Mouse (Mus musculus) embryonic facial prominence, embryonic 12.5 days (tissue): ENCODE data around the gene Nav2. TPM values are rescaled to one million over a fixed set of nuclear protein-coding genes. Genes with fewer than 3 reads are reported as not detected.

Experiments used
- ATAC-seq: fragments of 200-750 bp; cut with Nextera tagmentation; 2 replicates; pipeline ENCODE4 v1.8.0; 2017; ENCODE audit not compliant: insufficient number of reproducible peaks, insufficient read depth, low FRiP score, low TSS enrichment
- H3K27ac ChIP-seq: fragments of 300-500 bp; sonication (generic); 2 replicates; pipeline ENCODE4 v1.5.1; 2016; ENCODE audit warnings: mild to moderate bottlenecking
- H3K27me3 ChIP-seq: fragments of 300-500 bp; sonication (generic); 2 replicates; pipeline ENCODE4 v1.6.1; 2016; ENCODE audit warnings: mild to moderate bottlenecking, moderate library complexity
- H3K36me3 ChIP-seq: fragments of 300-500 bp; sonication (generic); 2 replicates; pipeline ENCODE4 v1.6.1; 2016; ENCODE audit warnings: mild to moderate bottlenecking
- H3K4me1 ChIP-seq: fragments of 300-500 bp; sonication (generic); 2 replicates; pipeline ENCODE4 v1.6.1; 2016
- H3K4me2 ChIP-seq: fragments of 300-500 bp; sonication (generic); replicated peaks from 2 replicates; pipeline ENCODE4 v1.6.1; 2016; ENCODE audit warnings: mild to moderate bottlenecking, moderate library complexity
- H3K4me3 ChIP-seq: fragments of 300-500 bp; sonication (generic); 2 replicates; pipeline ENCODE4 v1.5.1; 2016; ENCODE audit warnings: mild to moderate bottlenecking
- H3K9ac ChIP-seq: fragments of 300-500 bp; sonication (generic); 2 replicates; pipeline ENCODE4 v1.6.1; 2016; ENCODE audit warnings: mild to moderate bottlenecking, moderate library complexity
- H3K9me3 ChIP-seq: fragments of 300-500 bp; sonication (generic); 2 replicates; pipeline ENCODE4 v1.6.1; 2016; ENCODE audit warnings: mild to moderate bottlenecking, moderate library complexity
- WGBS: fragments of 180-500 bp; shearing (Covaris S2); methylation state at CpG from one replicate; pipeline ENCODE4 v1.1.7; 2016; 5-methylcytosine and 5-hydroxymethylcytosine counted together
- polyA plus RNA-seq: library from polyadenylated mRNA; unstranded; fragments of >200 nt; fragmentation: Nextera tagmentation; extraction: Ambion mirVana; gene quantifications from 2 replicates; pipeline ENCODE4 v1.2.1, GENCODE M21; 2016

Nav2 gene
- polyA plus RNA-seq, 1 experiment from 2014 or later = 14.2 TPM

DNA sequence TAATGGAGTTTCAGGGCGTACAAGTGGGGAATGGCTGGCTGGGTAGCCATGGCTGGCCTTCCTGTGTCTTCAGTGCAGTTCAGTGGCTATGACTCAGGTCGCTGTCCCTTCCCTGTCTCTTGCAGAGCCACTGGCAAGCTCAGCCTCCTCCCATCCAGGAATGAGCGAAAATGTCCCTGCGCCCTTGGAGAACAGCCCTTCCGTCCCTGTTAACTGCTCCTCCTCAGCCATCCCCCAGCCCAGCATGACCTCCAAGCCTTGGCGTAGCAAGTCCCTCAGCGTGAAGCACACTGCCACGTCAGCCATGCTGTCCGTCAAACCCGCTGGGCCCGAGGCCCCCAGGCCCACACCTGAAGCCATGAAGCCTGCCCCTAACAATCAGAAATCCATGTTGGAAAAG, 543.8 kb downstream of the Nav2 start:
- no peak overlapping the region for H3K27ac ChIP-seq
- no peak for ATAC-seq
- no peak overlapping the region for H3K9ac ChIP-seq
- peaks cover 36% of the 10 kb centered on the region for H3K4me1 ChIP-seq
- no peak overlapping the region for H3K4me3 ChIP-seq
- no peaks in the 10 kb centered on the region for H3K36me3 ChIP-seq
- no peak overlapping the region; the same call in 1 of the 2 replicates for H3K4me2 ChIP-seq
- 66% methylated on average over 11 of the region's 11 CpGs for WGBS
- no peaks in the 10 kb centered on the region for H3K9me3 ChIP-seq
- peaks cover 14% of the 10 kb centered on the region for H3K27me3 ChIP-seq

- no peaks in the 10 kb centered on the region for H3K36me3 ChIP-seq
- H3K27me3 ChIP-seq = peaks cover 14% of the 10 kb centered on the region
- no peak overlapping the region for H3K4me3 ChIP-seq
- H3K27ac ChIP-seq = no peak overlapping the region
- whole genome bisulfite sequencing = 90% methylated on average over 5 of the region's 5 CpGs
- no peak for ATAC-seq
- H3K9ac ChIP-seq = no peak overlapping the region
- H3K9me3 ChIP-seq = no peaks in the 10 kb centered on the region
- H3K4me1 ChIP-seq = peaks cover 24% of the 10 kb centered on the region
- no peak overlapping the region for H3K4me2 ChIP-seq
These were observed 546.1 kb downstream of the Nav2 start for GRCm38 (mm10) chr7:49454601-49455000.

DNA sequence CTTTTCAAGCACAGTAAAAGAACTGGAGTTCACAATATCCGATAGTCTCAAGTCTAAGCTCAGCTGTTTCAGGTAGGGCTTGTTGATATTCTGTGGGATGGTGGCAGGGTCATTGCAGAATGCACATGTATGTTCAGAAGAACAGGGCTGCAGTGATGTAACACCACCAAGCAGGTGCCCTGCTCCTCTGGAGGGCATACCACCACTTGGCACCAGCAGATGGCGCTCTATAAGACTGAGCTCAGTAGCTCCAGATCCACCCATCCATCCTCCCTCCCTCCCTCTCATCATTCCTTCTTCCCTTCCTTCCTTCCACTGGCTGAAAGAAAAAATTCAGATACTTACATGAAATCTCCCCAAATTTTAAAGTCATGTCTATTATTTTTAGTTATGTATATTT, 547.6 kb downstream of the Nav2 start:
- Histone ChIP-seq H3K4me3 (no peak overlapping the region), H3K27ac (no peak overlapping the region), H3K4me2 (no peak overlapping the region), H3K9ac (no peak overlapping the region), H3K27me3 (peaks cover 14% of the 10 kb centered on the region), H3K9me3 (no peaks in the 10 kb centered on the region), H3K4me1 (peaks cover 10% of the 10 kb centered on the region; the same call in 1 of the 2 replicates), H3K36me3 (no peaks in the 10 kb centered on the region)
- WGBS = 58% methylated on average over 2 of the region's 2 CpGs
- no peak for ATAC-seq

DNA sequence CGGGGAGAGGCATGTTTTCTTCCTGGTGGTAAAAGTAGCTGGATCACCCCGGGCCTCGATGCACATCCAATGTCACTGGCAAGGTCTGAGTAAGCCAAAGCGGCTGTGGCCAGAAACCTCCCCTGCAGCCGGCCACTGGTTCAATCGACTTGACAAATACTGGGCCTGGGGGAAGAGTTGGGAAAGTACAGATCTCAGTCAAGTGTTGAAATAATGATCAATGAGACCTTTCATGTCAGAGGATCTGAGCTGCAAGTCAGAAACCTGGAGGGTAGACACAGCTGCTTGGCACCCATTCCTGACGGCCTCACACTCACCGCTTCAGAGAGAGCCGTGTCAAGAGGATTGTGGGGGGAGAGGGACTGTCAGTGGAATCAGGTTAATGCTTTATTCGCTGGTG, 548.9 kb downstream of the Nav2 start:
- no peak overlapping the region for H3K27ac ChIP-seq
- H3K4me1 ChIP-seq = peaks cover 15% of the 10 kb centered on the region
- no peaks in the 10 kb centered on the region for H3K9me3 ChIP-seq
- ATAC-seq = no peak
- H3K27me3 ChIP-seq = peaks cover 9% of the 10 kb centered on the region; the same call in 1 of the 2 replicates
- no peak overlapping the region for H3K4me2 ChIP-seq
- no peak overlapping the region for H3K9ac ChIP-seq
- H3K36me3 ChIP-seq = no peaks in the 10 kb centered on the region
- no peak overlapping the region for H3K4me3 ChIP-seq
- WGBS = 70% methylated on average over 10 of the region's 10 CpGs

- no peaks in the 10 kb centered on the region for H3K36me3 ChIP-seq
- 77% methylated on average over 10 of the region's 10 CpGs for WGBS
- no peak overlapping the region for H3K4me3 ChIP-seq
- ATAC-seq = no peak
- peaks cover 8% of the 10 kb centered on the region; the same call in 1 of the 2 replicates for H3K27me3 ChIP-seq
- H3K27ac ChIP-seq = no peak overlapping the region
- peaks cover 18% of the 10 kb centered on the region for H3K4me1 ChIP-seq
- no peak overlapping the region for H3K4me2 ChIP-seq
- no peak overlapping the region for H3K9ac ChIP-seq
- no peaks in the 10 kb centered on the region for H3K9me3 ChIP-seq
These were observed 549.4 kb downstream of the Nav2 start for GRCm38 (mm10) chr7:49457890-49458289.

- H3K27ac ChIP-seq = peak overlapping the region; percentile 56; the same call in 1 of the 2 replicates
These were observed 553.9 kb downstream of the Nav2 start for GRCm38 (mm10) chr7:49462328-49462811.

DNA sequence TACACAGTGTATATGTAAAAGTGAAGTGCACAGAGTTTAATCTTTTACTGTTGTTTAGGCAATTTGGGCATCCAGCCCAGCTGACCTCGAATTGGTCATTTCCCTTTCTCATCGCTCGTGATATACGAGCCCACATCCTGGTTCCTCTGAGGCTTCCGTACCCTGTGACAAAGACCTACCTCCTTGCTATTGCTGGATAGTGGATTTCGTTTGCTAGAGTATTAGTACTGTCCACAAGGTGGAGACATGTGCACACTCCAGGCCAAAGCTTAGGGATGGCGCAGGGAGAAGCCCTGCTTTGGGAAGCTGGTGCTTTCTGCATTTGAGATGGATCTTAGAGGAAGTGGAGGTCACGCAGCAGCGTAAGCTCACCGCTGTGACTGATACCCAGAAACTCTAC, 559.3 kb downstream of the Nav2 start:
- Histone ChIP-seq H3K4me2 (no peak overlapping the region), H3K27ac (no peak overlapping the region), H3K4me1 (peaks cover under 1% of the 10 kb centered on the region; the same call in 1 of the 2 replicates), H3K4me3 (no peak overlapping the region), H3K36me3 (no peaks in the 10 kb centered on the region; the same call in 1 of the 2 replicates), H3K9me3 (no peaks in the 10 kb centered on the region), H3K9ac (no peak overlapping the region), H3K27me3 (no peaks in the 10 kb centered on the region)
- WGBS = 34% methylated on average over 10 of the region's 10 CpGs
- peak; percentile 76 for ATAC-seq

More at GRCm38 (mm10) chr7:49462328-49462811, 553.9 kb downstream of the Nav2 start:
- no peak for ATAC-seq
- Histone ChIP-seq H3K27me3 (no peaks in the 10 kb centered on the region), H3K36me3 (no peaks in the 10 kb centered on the region; the same call in 1 of the 2 replicates), H3K9me3 (no peaks in the 10 kb centered on the region), H3K9ac (no peak overlapping the region), H3K4me3 (no peak overlapping the region), H3K4me1 (peaks cover 15% of the 10 kb centered on the region), H3K4me2 (peak overlapping the region; percentile 31)
- whole genome bisulfite sequencing = 4% methylated on average over 10 of the region's 10 CpGs

DNA sequence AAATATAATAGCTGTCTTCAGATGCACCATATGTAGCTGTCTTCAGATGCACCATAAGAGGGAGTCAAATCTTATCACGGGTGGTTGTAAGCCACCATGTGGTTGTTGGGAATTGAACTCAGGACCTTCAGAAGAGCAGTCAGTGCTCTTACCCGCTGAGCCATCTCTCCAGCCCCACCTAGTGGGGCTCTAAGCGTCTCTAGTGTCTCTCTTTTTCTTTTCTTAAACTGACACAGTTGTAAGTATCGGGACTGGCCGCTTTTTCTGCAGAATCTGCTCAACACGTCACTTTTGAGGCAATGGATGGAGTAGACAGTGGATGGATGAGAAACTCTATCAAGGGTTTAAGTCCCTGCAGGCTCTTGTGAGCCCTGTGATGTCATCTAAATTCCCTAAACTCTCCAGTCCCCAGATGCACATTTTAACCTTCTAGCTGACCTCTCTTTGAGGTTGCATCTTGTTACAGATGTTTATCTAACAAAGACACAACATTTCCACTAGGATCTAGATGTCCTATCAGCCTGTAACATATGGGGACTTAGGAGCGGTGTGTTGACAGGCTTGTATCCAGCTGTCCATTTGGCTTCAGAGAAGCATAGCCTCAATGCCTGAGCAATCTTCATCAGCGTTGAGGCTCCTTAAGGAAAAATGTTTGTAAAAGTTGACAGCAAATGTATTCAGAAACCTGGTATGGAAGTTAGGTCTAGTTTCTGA, 560.1 kb downstream of the Nav2 start:
- ATAC-seq = no peak
- Histone ChIP-seq H3K27me3 (no peaks in the 10 kb centered on the region), H3K36me3 (no peaks in the 10 kb centered on the region; the same call in 1 of the 2 replicates), H3K9me3 (no peaks in the 10 kb centered on the region), H3K4me2 (no peak overlapping the region), H3K4me1 (no peaks in the 10 kb centered on the region), H3K9ac (no peak overlapping the region), H3K27ac (no peak overlapping the region), H3K4me3 (no peak overlapping the region)
- 65% methylated on average over 8 of the region's 8 CpGs for WGBS

- Histone ChIP-seq H3K36me3 (no peaks in the 10 kb centered on the region), H3K4me3 (no peak overlapping the region), H3K9me3 (no peaks in the 10 kb centered on the region), H3K27me3 (no peaks in the 10 kb centered on the region), H3K27ac (no peak overlapping the region), H3K4me1 (no peaks in the 10 kb centered on the region), H3K9ac (no peak overlapping the region), H3K4me2 (no peak overlapping the region)
- ATAC-seq = no peak
- 57% methylated on average over 3 of the region's 3 CpGs for WGBS
These were observed 562.8 kb downstream of the Nav2 start for GRCm38 (mm10) chr7:49471278-49471677.

DNA sequence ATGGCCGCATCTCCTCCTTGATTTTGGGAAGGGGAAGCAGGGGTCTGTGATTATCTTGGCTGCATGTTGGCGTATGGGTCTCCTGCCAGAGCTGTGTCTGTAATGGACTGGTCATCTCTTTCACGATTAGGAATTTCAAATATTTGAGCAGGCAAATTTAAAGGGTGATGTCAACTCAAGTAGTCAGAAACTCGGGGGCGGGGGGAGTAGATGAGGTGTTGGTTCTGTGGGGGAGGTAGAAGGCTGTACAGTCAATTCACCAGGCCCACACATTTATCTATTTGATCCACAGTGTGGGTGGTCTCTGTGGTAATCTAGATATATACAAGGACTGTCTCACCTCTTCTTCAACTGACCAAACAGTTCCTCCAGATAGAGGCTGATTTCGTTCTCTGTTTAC, 566.8 kb downstream of the Nav2 start:
- Histone ChIP-seq H3K27ac (no peak overlapping the region), H3K9me3 (no peaks in the 10 kb centered on the region), H3K9ac (no peak overlapping the region), H3K4me2 (no peak overlapping the region), H3K4me1 (peaks cover 29% of the 10 kb centered on the region), H3K4me3 (no peak overlapping the region), H3K27me3 (no peaks in the 10 kb centered on the region), H3K36me3 (no peaks in the 10 kb centered on the region)
- no peak for ATAC-seq
- 76% methylated on average over 6 of the region's 6 CpGs for WGBS

- no peak overlapping the region for H3K4me3 ChIP-seq
- WGBS = 92% methylated on average over 8 of the region's 8 CpGs
- no peaks in the 10 kb centered on the region for H3K27me3 ChIP-seq
- no peaks in the 10 kb centered on the region for H3K36me3 ChIP-seq
- H3K9ac ChIP-seq = no peak overlapping the region
- H3K27ac ChIP-seq = no peak overlapping the region
- peaks cover 37% of the 10 kb centered on the region for H3K4me1 ChIP-seq
- no peak overlapping the region for H3K4me2 ChIP-seq
- no peak for ATAC-seq
- H3K9me3 ChIP-seq = no peaks in the 10 kb centered on the region
These were observed 567.6 kb downstream of the Nav2 start for GRCm38 (mm10) chr7:49476163-49476562.

DNA sequence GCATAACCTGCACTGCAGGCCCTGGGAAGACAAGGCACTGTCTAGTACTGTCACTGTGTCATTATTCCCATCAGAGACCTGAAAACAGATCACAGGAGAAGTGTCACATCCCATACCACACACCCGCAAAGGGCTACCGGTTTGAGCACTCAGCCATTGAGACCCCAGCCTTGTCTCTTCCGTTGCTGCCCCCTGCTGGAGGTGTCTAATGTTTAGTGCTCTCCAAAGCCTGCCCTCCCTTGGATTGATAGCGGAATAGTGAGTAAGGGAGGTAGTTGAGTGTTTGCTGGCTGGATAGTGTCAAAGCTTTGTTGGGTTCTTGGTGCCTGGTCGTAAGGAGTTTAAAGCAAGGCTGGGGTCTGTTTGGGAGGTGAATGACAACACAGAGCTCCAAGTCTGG, 568.1 kb downstream of the Nav2 start:
- no peaks in the 10 kb centered on the region for H3K36me3 ChIP-seq
- H3K4me1 ChIP-seq = peaks cover 41% of the 10 kb centered on the region
- H3K27me3 ChIP-seq = no peaks in the 10 kb centered on the region
- no peak for ATAC-seq
- no peaks in the 10 kb centered on the region for H3K9me3 ChIP-seq
- H3K27ac ChIP-seq = no peak overlapping the region
- no peak overlapping the region for H3K4me3 ChIP-seq
- H3K9ac ChIP-seq = no peak overlapping the region
- WGBS = 57% methylated on average over 5 of the region's 5 CpGs
- H3K4me2 ChIP-seq = no peak overlapping the region
